Mouse (Mus musculus) neutrophil, adult 5-6 weeks (primary cell): ENCODE results near the gene Syp. TPM values are rescaled to one million over a fixed set of nuclear protein-coding genes. Genes with fewer than 3 reads are reported as not detected.

Experiments
- ATAC-seq: fragments of 151-379, 151-347 bp; 2 replicates; pipeline ENCODE4 v1.8.0; 2017; ENCODE audit warnings: mild to moderate bottlenecking, moderate TSS enrichment; ENCODE audit not compliant: insufficient number of reproducible peaks, poor library complexity, low FRiP score, severe bottlenecking; ENCODE audit errors: extremely low read depth
- total RNA-seq: library from RNA; stranded (forward); fragments of 200-1000 nt; gene quantifications from 2 replicates; pipeline ENCODE4 v1.2.3, GENCODE M21; 2017

Gene Syp
- total RNA-seq, 1 experiment from 2014 or later, result 0.93 TPM

DNA sequence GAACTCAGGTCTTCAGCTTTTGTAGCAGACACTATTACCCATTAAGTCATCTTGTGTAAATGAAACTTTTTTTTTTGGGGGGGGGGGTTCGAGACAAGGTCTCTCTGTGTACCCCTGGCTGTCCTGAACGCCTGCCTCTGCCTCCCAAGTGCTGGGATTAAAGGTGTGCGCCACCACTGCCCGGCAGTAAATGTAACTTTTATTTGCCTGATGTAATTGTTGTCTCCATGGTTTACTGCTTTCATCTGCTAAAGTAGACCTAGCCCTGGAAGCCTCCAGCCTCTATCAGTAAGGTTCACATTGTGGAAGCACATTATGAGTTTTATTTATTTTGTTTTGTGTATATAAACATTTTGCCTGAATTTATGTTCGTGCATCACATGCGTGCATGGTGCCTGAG, 58.2 kb downstream of the Syp start:
- ATAC-seq, result no peak

DNA sequence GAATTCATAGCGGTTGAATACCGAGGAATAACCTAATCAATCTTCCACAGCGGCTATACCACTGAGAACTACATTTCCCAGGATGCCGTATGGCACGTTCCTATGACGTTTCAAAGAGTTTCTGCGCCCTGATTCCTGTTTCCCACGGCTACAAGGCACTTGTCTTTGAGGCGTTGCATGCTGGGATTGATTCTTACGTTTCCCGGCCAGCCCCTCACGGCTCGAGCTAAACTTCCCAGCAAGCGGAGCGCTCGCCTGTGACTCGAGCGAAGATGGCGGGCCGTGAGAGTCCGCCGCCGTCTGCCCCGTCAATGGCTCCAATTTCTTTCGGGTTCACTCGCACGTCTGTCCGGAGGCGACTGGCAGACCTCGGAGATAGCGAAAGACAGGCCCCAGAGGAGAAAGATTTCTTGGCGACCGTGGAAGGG, 58.7 kb downstream of the Syp start, which contains the start of gene Gpkow:
Gene Gpkow, plus strand, starts transcription at position 178 of the 428 bp plus-strand sequence.
- ATAC-seq, result peak; percentile 99

Other genes starting within 250 kb of the Syp start
- 0.61 and 1.5 TPM in 2 replicates for gene Foxp3, start 64.8 kb upstream of the Syp start, total RNA-seq
- gene Ppp1r3f, start 64.2 kb upstream of the Syp start, total RNA-seq, result 2.1 and 2.6 TPM in 2 replicates
- 11.5 and 17.5 TPM in 2 replicates for gene Ccdc22, start 33.0 kb upstream of the Syp start, total RNA-seq
- not detected in 2 replicates for gene Cacna1f, start 31.4 kb upstream of the Syp start, total RNA-seq
- 37.0 and 40.0 TPM in 2 replicates for gene Prickle3, start 18.8 kb downstream of the Syp start, total RNA-seq
- gene Plp2, start 32.9 kb downstream of the Syp start, total RNA-seq, result 137 and 138 TPM in 2 replicates
- 1.4 TPM in 1 of 2 replicates, not detected in the other for gene Magix, start 42.8 kb downstream of the Syp start, total RNA-seq
- gene Gpkow, start 58.7 kb downstream of the Syp start, total RNA-seq, result 67.2 and 69.5 TPM in 2 replicates
- gene Wdr45, start 75.9 kb downstream of the Syp start, total RNA-seq, result 80.8 and 86.0 TPM in 2 replicates
- gene Gm45208, start 83.8 kb downstream of the Syp start, total RNA-seq, result 3.0 TPM in 1 of 2 replicates, not detected in the other
- gene Praf2, start 90.0 kb downstream of the Syp start, total RNA-seq, result 4.4 and 7.1 TPM in 2 replicates
- gene Ccdc120, start 112.4 kb downstream of the Syp start, total RNA-seq, result 2.7 TPM in 1 of 2 replicates, not detected in the other
- 30.7 and 40.0 TPM in 2 replicates for gene Tfe3, start 124.1 kb downstream of the Syp start, total RNA-seq
- gene Gripap1, start 151.3 kb downstream of the Syp start, total RNA-seq, result 261 and 293 TPM in 2 replicates
- 2.2 and 2.6 TPM in 2 replicates for gene Kcnd1, start 183.8 kb downstream of the Syp start, total RNA-seq
- 200 and 206 TPM in 2 replicates for gene Otud5, start 202.9 kb downstream of the Syp start, total RNA-seq
- gene Pim2, start 239.8 kb downstream of the Syp start, total RNA-seq, result 9.3 and 9.5 TPM in 2 replicates
- 23.4 and 25.0 TPM in 2 replicates for gene Slc35a2, start 245.6 kb downstream of the Syp start, total RNA-seq